ENCODE assay signal across 10 mouse cellular contexts in genomic region chr16:76600131-76600530, GRCm38 (mm10).
A peak's percentile ranks its signal among the peaks of the same experiment; 100 is the strongest.
DNase-seq lines count a peak whose midpoint lies in the region; ATAC-seq and TF ChIP-seq lines count a peak whose summit lies in the region.
"Had no signal": no experiment of that assay in that cellular context is flagged by ENCODE, and none has a peak within 500 bp of the region (broad histone marks: within the 10 kb centered on the region; RNA-seq: fewer than 3 reads in every experiment).

No protein-coding gene starts in this region.

- peak; percentile 43 to 56 for DNase-seq in cerebellum, postnatal 10 days
- no peak for DNase-seq in cerebellum, adult 11-12 months
- DNase-seq in left cerebral cortex, adult 2 months (ENCODE audit: extremely low spot score in 1 of 2, low spot score in 2 of 2), result no peak
- no peak for DNase-seq in left cerebral cortex, adult 11 months (ENCODE audit: low spot score)
- DNase-seq in brain, embryonic 14.5 days (ENCODE audit: low read depth), result peak; percentile 82
- DNase-seq in heart, postnatal 36 days, result peak; percentile 28 to 45
- DNase-seq in liver, embryonic 11.5 days (ENCODE audit: low spot score), result no peak
- no peak for DNase-seq in embryo, embryonic 11 days

- 81% methylated on average over 10 of the region's 10 CpGs for WGBS in liver, embryonic 11.5 days

- no peaks in the 10 kb centered on the region for H3K9me3 ChIP-seq in liver, embryonic 11.5 days (ENCODE audit: control insufficient read depth, low read length)
- H3K9me3 ChIP-seq: embryonic facial prominence, embryonic 12.5 days; liver, embryonic 15.5 days had no signal

- no peak overlapping the region for H3K9ac ChIP-seq in liver, embryonic 11.5 days (ENCODE audit: low read depth, low read length)
- H3K9ac ChIP-seq: embryonic facial prominence, embryonic 12.5 days; liver, embryonic 15.5 days had no signal

- no peak for ATAC-seq in liver, embryonic 11.5 days (replicated peaks; ENCODE audit: low FRiP score)

- no peak overlapping the region for H3K27ac ChIP-seq in left cerebral cortex, adult 2 months
- no peak overlapping the region for H3K27ac ChIP-seq in liver, embryonic 11.5 days (ENCODE audit: low read depth, low read length)
- H3K27ac ChIP-seq: embryonic facial prominence, embryonic 12.5 days; liver, embryonic 15.5 days had no signal

- no peaks in the 10 kb centered on the region for H3K27me3 ChIP-seq in liver, embryonic 11.5 days (replicated peaks; ENCODE audit: control insufficient read depth, insufficient read depth, low read length)
- H3K27me3 ChIP-seq: embryonic facial prominence, embryonic 12.5 days; liver, embryonic 15.5 days had no signal

- H3K4me3 ChIP-seq in left cerebral cortex, adult 2 months, result 0 out of 2 replicates have a peak overlapping the region, but pooled peaks have one; percentile 2
- H3K4me3 ChIP-seq in liver, embryonic 11.5 days (ENCODE audit: low read depth, low read length), result no peak overlapping the region
- H3K4me3 ChIP-seq: embryonic facial prominence, embryonic 12.5 days; liver, embryonic 15.5 days had no signal

- TF ChIP-seq CTCF in left cerebral cortex, adult 2 months (IDR thresholded peaks at IDR 0.05), result no peak
- no peak for TF ChIP-seq CTCF in brain, embryonic 14.5 days (IDR thresholded peaks at IDR 0.05; ENCODE audit: borderline replicate concordance, extremely low read depth, insufficient read depth, insufficient read length)

- no peak for TF ChIP-seq POLR2A in brain, embryonic 14.5 days (IDR thresholded peaks at IDR 0.05; ENCODE audit: borderline replicate concordance, extremely low read depth, insufficient read depth, insufficient read length, poor library complexity, severe bottlenecking)

- H3K4me2 ChIP-seq in liver, embryonic 11.5 days, result no peak overlapping the region
- H3K4me2 ChIP-seq: embryonic facial prominence, embryonic 12.5 days; liver, embryonic 15.5 days had no signal

- intact Hi-C loops in left cerebral cortex, adult 2 months (cut with DNase I), result no loop called here
- intact Hi-C loops in heart, postnatal 36 days (cut with DNase I), result no loop called here

- H3K36me3 ChIP-seq in liver, embryonic 11.5 days (ENCODE audit: control insufficient read depth, insufficient read depth, low read length), result no peaks in the 10 kb centered on the region
- H3K36me3 ChIP-seq: embryonic facial prominence, embryonic 12.5 days; liver, embryonic 15.5 days had no signal

- no peaks in the 10 kb centered on the region for H3K4me1 ChIP-seq in liver, embryonic 11.5 days (replicated peaks; ENCODE audit: control insufficient read depth, insufficient read depth, low read length)
- H3K4me1 ChIP-seq: embryonic facial prominence, embryonic 12.5 days; liver, embryonic 15.5 days had no signal

Comparison
In these comparisons a context has a peak if more than half of its experiments do, and no peak if none do; other contexts are left out.
1. DNase-seq: peak in cerebellum, postnatal 10 days (2 of 2), brain, embryonic 14.5 days (single experiment) and heart, postnatal 36 days (2 of 2); none in cerebellum, adult 11-12 months (single experiment), left cerebral cortex, adult 2 months (0 of 2), left cerebral cortex, adult 11 months (single experiment), liver, embryonic 11.5 days (single experiment) and embryo, embryonic 11 days (single experiment).